ENCODE assay signal across 7 mouse cellular contexts in the genomic region with DNA sequence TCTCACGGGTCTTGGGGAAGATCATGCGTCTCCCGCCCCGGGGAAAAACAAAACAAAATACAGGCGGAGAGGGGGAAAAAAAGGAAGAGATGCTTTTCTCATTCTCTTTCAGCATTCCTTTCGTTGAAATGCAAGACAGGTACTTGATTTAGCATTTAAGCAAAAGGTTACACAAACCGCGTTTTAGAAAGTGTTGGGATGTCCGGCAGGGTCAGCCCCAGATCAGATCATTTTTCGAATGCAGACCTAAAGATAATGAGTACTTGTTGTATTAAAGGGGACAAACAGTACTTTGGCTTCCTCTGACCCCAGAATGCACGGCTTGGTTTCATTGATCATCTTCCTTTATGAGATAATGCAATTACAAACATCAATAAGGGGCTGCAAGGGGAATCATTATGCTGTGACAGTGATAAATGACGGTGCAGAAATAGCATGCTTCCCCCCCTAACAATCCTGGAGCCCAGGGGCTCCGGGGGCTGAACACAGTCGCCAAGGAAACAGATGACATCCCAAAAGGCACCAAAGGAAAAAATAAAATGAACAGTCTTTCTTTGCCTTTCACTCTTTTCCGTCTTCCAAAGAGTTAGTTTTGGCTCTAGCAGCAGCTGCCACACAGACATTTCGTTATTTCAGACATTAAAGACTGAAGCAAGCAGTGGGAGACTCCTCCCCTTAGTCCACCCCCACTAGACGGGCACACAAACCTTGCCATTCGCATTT.
DNase-seq lines count a peak whose midpoint lies in the region; ATAC-seq and TF ChIP-seq lines count a peak whose summit lies in the region.

No protein-coding gene starts in this region.

- no peak for TF ChIP-seq CTCF in lung, embryonic 14.5 days (IDR thresholded peaks at IDR 0.05; ENCODE audit: low read depth)

- H3K4me3 ChIP-seq in lung, embryonic 14.5 days (ENCODE audit: low read depth, low read length) = peak overlapping the region; percentile 41
- H3K4me3 ChIP-seq in intestine, embryonic 14.5 days (ENCODE audit: low read depth, low read length) = peak overlapping the region; percentile 30
- peak overlapping the region; percentile 26; the same call in 1 of the 2 replicates for H3K4me3 ChIP-seq in neural tube, embryonic 12.5 days

- peaks cover 9% of the 10 kb centered on the region; the same call in 1 of the 2 replicates for H3K4me1 ChIP-seq in lung, embryonic 14.5 days (ENCODE audit: insufficient read depth)
- peaks cover 44% of the 10 kb centered on the region for H3K4me1 ChIP-seq in intestine, embryonic 14.5 days (replicated peaks; ENCODE audit: control insufficient read depth, insufficient read depth, low read length)
- peaks cover 48% of the 10 kb centered on the region for H3K4me1 ChIP-seq in neural tube, embryonic 12.5 days

- ATAC-seq in lung, embryonic 14.5 days (ENCODE audit: insufficient read depth) = no peak
- ATAC-seq in intestine, embryonic 14.5 days (replicated peaks; ENCODE audit: low FRiP score, low TSS enrichment, low read depth) = no peak
- ATAC-seq in neural tube, embryonic 12.5 days (ENCODE audit: low FRiP score, low read depth) = peak; percentile 31; the same call in 1 of the 2 replicates

- H3K9me3 ChIP-seq in lung, embryonic 14.5 days (ENCODE audit: low read depth, low read length) = no peaks in the 10 kb centered on the region
- no peaks in the 10 kb centered on the region for H3K9me3 ChIP-seq in intestine, embryonic 14.5 days (ENCODE audit: control insufficient read depth, low read length)
- no peaks in the 10 kb centered on the region for H3K9me3 ChIP-seq in neural tube, embryonic 12.5 days

- WGBS in lung, embryonic 14.5 days = 2% methylated on average over 18 of the region's 18 CpGs
- 5% methylated on average over 18 of the region's 18 CpGs for WGBS in intestine, embryonic 14.5 days
- under 1% methylated on average over 18 of the region's 18 CpGs for WGBS in neural tube, embryonic 12.5 days

- H3K9ac ChIP-seq in lung, embryonic 14.5 days = peak overlapping the region; percentile 59
- peak overlapping the region; percentile 69 for H3K9ac ChIP-seq in intestine, embryonic 14.5 days (ENCODE audit: low read length)
- peak overlapping the region; percentile 69 for H3K9ac ChIP-seq in neural tube, embryonic 12.5 days

- H3K27ac ChIP-seq in lung, embryonic 14.5 days (ENCODE audit: low read depth) = peak overlapping the region; percentile 90
- peak overlapping the region; percentile 96 for H3K27ac ChIP-seq in intestine, embryonic 14.5 days (ENCODE audit: low read depth)
- peak overlapping the region; percentile 89 for H3K27ac ChIP-seq in neural tube, embryonic 12.5 days

- DNase-seq in lung, embryonic 14.5 days = peak; percentile 78
- DNase-seq in lung, adult 18-20 months = no peak
- DNase-seq in cerebellum, postnatal 25 days = peak; percentile 30 to 59
- peak; percentile 77 for DNase-seq in intestine, embryonic 14.5 days (ENCODE audit: low spot score)
- DNase-seq in spleen, postnatal 36 days (ENCODE audit: low spot score in 2 of 2) = no peak
- no peak for DNase-seq in layer of hippocampus, adult 18-20 months (ENCODE audit: low spot score in 2 of 2)

- H3K27me3 ChIP-seq in lung, embryonic 14.5 days (ENCODE audit: insufficient read depth, low read length) = 0 out of 2 replicates have a peak, but pooled peaks cover 23% of the 10 kb centered on the region
- no peaks in the 10 kb centered on the region for H3K27me3 ChIP-seq in intestine, embryonic 14.5 days (replicated peaks; ENCODE audit: control insufficient read depth, insufficient read depth, low read length)
- H3K27me3 ChIP-seq in neural tube, embryonic 12.5 days (replicated peaks) = no peaks in the 10 kb centered on the region

- no peaks in the 10 kb centered on the region for H3K36me3 ChIP-seq in lung, embryonic 14.5 days (ENCODE audit: insufficient read depth)
- H3K36me3 ChIP-seq in intestine, embryonic 14.5 days (ENCODE audit: control insufficient read depth, insufficient read depth, low read length) = no peaks in the 10 kb centered on the region
- no peaks in the 10 kb centered on the region for H3K36me3 ChIP-seq in neural tube, embryonic 12.5 days

- peak overlapping the region; percentile 79 for H3K4me2 ChIP-seq in lung, embryonic 14.5 days
- H3K4me2 ChIP-seq in intestine, embryonic 14.5 days (ENCODE audit: low read length) = peak overlapping the region; percentile 80
- H3K4me2 ChIP-seq in neural tube, embryonic 12.5 days (replicated peaks) = peak overlapping the region; percentile 88

Comparison
In these comparisons a context has a peak if more than half of its experiments do, and no peak if none do; other contexts are left out.
1. DNase-seq: peak in lung, embryonic 14.5 days (single experiment), cerebellum, postnatal 25 days (2 of 2) and intestine, embryonic 14.5 days (single experiment); none in lung, adult 18-20 months (0 of 2), spleen, postnatal 36 days (0 of 2) and layer of hippocampus, adult 18-20 months (0 of 2).
2. Peak in every context shown above with its lines, with median percentiles within 50 percentile points of each other: H3K27ac ChIP-seq, H3K4me2 ChIP-seq, H3K4me3 ChIP-seq and H3K9ac ChIP-seq.